Mouse (Mus musculus) T-helper 2 cell (primary cell): ENCODE results near the gene Ssh2.

ENCODE experiments used
- in situ Hi-C: fragments of 300-600 bp; cut with MboI, MseI; formaldehyde crosslinking; loops from one replicate; pipeline ENCODE4 v1.15.1; 2025; ENCODE audit warnings: high pct_unique_total_duplicates

Gene Ssh2

GRCm38 (mm10) chr11:77506273-77506672 is 290.2 kb downstream of the Ssh2 start:
- in situ Hi-C loops, result no loop called here

- in situ Hi-C loops, result no loop called here
Observed at GRCm38 (mm10) chr11:77506941-77507340, 290.9 kb downstream of the Ssh2 start.

- in situ Hi-C loops, result no loop called here
Observed at GRCm38 (mm10) chr11:77507426-77507825, 291.3 kb downstream of the Ssh2 start.

GRCm38 (mm10) chr11:77508068-77509021 is 292.3 kb downstream of the Ssh2 start:
- in situ Hi-C loops, result no loop called here
